Mouse (Mus musculus) gastrocnemius, adult 8-10 months (tissue): Measurements from ENCODE around the gene Thrb. TPM values are rescaled to one million over a fixed set of nuclear protein-coding genes. Genes with fewer than 3 reads are reported as not detected.

Experiments
- DNase-seq, 2 experiments: peaks; one replicate each; pipeline ENCODE4 v3.0.0; 2022; ENCODE audit warnings: low spot score in 2 of 2
- total RNA-seq, 4 experiments: library from RNA; stranded (reverse); gene quantifications; 2 replicates each; pipeline ENCODE4 v1.2.4; 2022

The Thrb gene
- total RNA-seq, 4 experiments from 2014 or later = 29.1 to 31.3 (median 30.4) TPM

GRCm38 (mm10) chr14:18027867-18028266 lies 367.8 kb downstream of the Thrb start:
- DNase-seq = no peak

- peak in 1 of 2 experiments; percentile 30 for DNase-seq
Measured at GRCm38 (mm10) chr14:18029181-18029932, 369.3 kb downstream of the Thrb start.

- no peak for DNase-seq
Measured at GRCm38 (mm10) chr14:18031941-18032340, 371.9 kb downstream of the Thrb start.

- no peak for DNase-seq
Measured at GRCm38 (mm10) chr14:18036573-18036972, 376.5 kb downstream of the Thrb start.

GRCm38 (mm10) chr14:18062082-18062772 lies 402.2 kb downstream of the Thrb start:
- DNase-seq = no peak
